Mouse (Mus musculus): ENCODE results near the gene Igflr1. TPM values are rescaled to one million over a fixed set of nuclear protein-coding genes. Genes with fewer than 3 reads are reported as not detected.
A peak's percentile ranks its signal among the peaks of the same experiment; 100 is the strongest.

The Igflr1 gene
- polyA plus RNA-seq, 1 experiment from 2014 or later: 2.8 TPM

GRCm38 (mm10) chr7:30589435-30590301, 24.4 kb downstream of the Igflr1 start:
- Histone ChIP-seq H3K4me1 (ENCODE audit: control insufficient read depth, insufficient read depth, low read length) (peaks cover 13% of the 10 kb centered on the region), H3K9me3 (ENCODE audit: control insufficient read depth, low read length) (no peaks in the 10 kb centered on the region), H3K36me3 (ENCODE audit: control insufficient read depth, insufficient read depth, low read length) (peaks cover 19% of the 10 kb centered on the region), H3K4me3 (ENCODE audit: low read depth, low read length) (peak overlapping the region; percentile 93), H3K27ac (ENCODE audit: low read depth, low read length) (peak overlapping the region; percentile 92), H3K27me3 (ENCODE audit: control insufficient read depth, insufficient read depth, low read length) (peaks cover 3% of the 10 kb centered on the region; the same call in 1 of the 2 replicates), H3K4me2 (ENCODE audit: low read depth, low read length) (peak overlapping the region; percentile 97), H3K9ac (replicated peaks; ENCODE audit: low read depth, low read length) (peak overlapping the region; percentile 96)
- 28% methylated on average over 40 of the region's 40 CpGs for WGBS
- peak; percentile 72 for ATAC-seq (ENCODE audit: low read depth)

- H3K4me3 ChIP-seq (ENCODE audit: low read depth, low read length): no peak overlapping the region
- no peak for ATAC-seq (ENCODE audit: low read depth)
- no peak overlapping the region for H3K27ac ChIP-seq (ENCODE audit: low read depth, low read length)
- H3K4me2 ChIP-seq (ENCODE audit: low read depth, low read length): no peak overlapping the region
- H3K9ac ChIP-seq (replicated peaks; ENCODE audit: low read depth, low read length): no peak overlapping the region
- peaks cover 3% of the 10 kb centered on the region; the same call in 1 of the 2 replicates for H3K27me3 ChIP-seq (ENCODE audit: control insufficient read depth, insufficient read depth, low read length)
- peaks cover 6% of the 10 kb centered on the region; the same call in 1 of the 2 replicates for H3K36me3 ChIP-seq (ENCODE audit: control insufficient read depth, insufficient read depth, low read length)
- H3K4me1 ChIP-seq (ENCODE audit: control insufficient read depth, insufficient read depth, low read length): peaks cover 13% of the 10 kb centered on the region
- 92% methylated on average over 9 of the region's 9 CpGs for WGBS
- H3K9me3 ChIP-seq (ENCODE audit: control insufficient read depth, low read length): no peaks in the 10 kb centered on the region
These were observed 25.8 kb downstream of the Igflr1 start for GRCm38 (mm10) chr7:30590927-30591604.

DNA sequence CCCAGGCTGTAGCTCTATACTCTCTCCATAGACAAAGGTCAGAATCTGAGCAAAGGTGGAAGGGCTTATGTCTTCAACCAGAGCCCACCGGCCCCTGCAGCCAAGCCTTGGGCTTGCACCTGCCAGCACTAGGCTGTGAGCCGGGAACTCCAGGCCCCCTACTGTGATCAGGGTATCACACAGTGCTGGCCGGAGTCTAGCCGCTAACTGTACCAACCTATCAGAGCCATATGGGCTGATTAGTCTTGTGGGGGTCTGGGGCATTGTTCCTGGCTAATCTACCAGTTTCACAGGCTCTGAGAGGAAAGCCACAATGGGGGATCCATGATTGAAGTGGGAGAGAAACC, 26.4 kb downstream of the Igflr1 start:
- Histone ChIP-seq H3K9ac (replicated peaks; ENCODE audit: low read depth, low read length) (no peak overlapping the region), H3K9me3 (ENCODE audit: control insufficient read depth, low read length) (no peaks in the 10 kb centered on the region), H3K4me1 (ENCODE audit: control insufficient read depth, insufficient read depth, low read length) (peaks cover 11% of the 10 kb centered on the region), H3K4me3 (ENCODE audit: low read depth, low read length) (no peak overlapping the region), H3K4me2 (ENCODE audit: low read depth, low read length) (no peak overlapping the region), H3K27ac (ENCODE audit: low read depth, low read length) (no peak overlapping the region), H3K27me3 (ENCODE audit: control insufficient read depth, insufficient read depth, low read length) (peaks cover 3% of the 10 kb centered on the region; the same call in 1 of the 2 replicates), H3K36me3 (ENCODE audit: control insufficient read depth, insufficient read depth, low read length) (0 out of 2 replicates have a peak, but pooled peaks cover 2% of the 10 kb centered on the region)
- no peak for ATAC-seq (ENCODE audit: low read depth)
- WGBS: 35% methylated on average over 4 of the region's 4 CpGs

GRCm38 (mm10) chr7:30592772-30593423, 27.7 kb downstream of the Igflr1 start:
- Histone ChIP-seq H3K4me3 (ENCODE audit: low read depth, low read length) (no peak overlapping the region), H3K9me3 (ENCODE audit: control insufficient read depth, low read length) (no peaks in the 10 kb centered on the region), H3K27ac (ENCODE audit: low read depth, low read length) (no peak overlapping the region), H3K4me2 (ENCODE audit: low read depth, low read length) (no peak overlapping the region), H3K4me1 (ENCODE audit: control insufficient read depth, insufficient read depth, low read length) (no peaks in the 10 kb centered on the region), H3K36me3 (ENCODE audit: control insufficient read depth, insufficient read depth, low read length) (no peaks in the 10 kb centered on the region), H3K9ac (replicated peaks; ENCODE audit: low read depth, low read length) (no peak overlapping the region), H3K27me3 (ENCODE audit: control insufficient read depth, insufficient read depth, low read length) (peaks cover 3% of the 10 kb centered on the region; the same call in 1 of the 2 replicates)
- no peak for ATAC-seq (ENCODE audit: low read depth)
- 58% methylated on average over 5 of the region's 5 CpGs for WGBS

GRCm38 (mm10) chr7:30593579-30594509, 28.6 kb downstream of the Igflr1 start:
- H3K27ac ChIP-seq (ENCODE audit: low read depth, low read length): no peak overlapping the region
- no peak overlapping the region for H3K4me3 ChIP-seq (ENCODE audit: low read depth, low read length)
- H3K36me3 ChIP-seq (ENCODE audit: control insufficient read depth, insufficient read depth, low read length): no peaks in the 10 kb centered on the region
- no peaks in the 10 kb centered on the region for H3K27me3 ChIP-seq (ENCODE audit: control insufficient read depth, insufficient read depth, low read length)
- H3K9me3 ChIP-seq (ENCODE audit: control insufficient read depth, low read length): no peaks in the 10 kb centered on the region
- no peak for ATAC-seq (ENCODE audit: low read depth)
- no peak overlapping the region for H3K9ac ChIP-seq (replicated peaks; ENCODE audit: low read depth, low read length)
- H3K4me1 ChIP-seq (ENCODE audit: control insufficient read depth, insufficient read depth, low read length): no peaks in the 10 kb centered on the region
- 71% methylated on average over 10 of the region's 10 CpGs for WGBS
- H3K4me2 ChIP-seq (ENCODE audit: low read depth, low read length): no peak overlapping the region

DNA sequence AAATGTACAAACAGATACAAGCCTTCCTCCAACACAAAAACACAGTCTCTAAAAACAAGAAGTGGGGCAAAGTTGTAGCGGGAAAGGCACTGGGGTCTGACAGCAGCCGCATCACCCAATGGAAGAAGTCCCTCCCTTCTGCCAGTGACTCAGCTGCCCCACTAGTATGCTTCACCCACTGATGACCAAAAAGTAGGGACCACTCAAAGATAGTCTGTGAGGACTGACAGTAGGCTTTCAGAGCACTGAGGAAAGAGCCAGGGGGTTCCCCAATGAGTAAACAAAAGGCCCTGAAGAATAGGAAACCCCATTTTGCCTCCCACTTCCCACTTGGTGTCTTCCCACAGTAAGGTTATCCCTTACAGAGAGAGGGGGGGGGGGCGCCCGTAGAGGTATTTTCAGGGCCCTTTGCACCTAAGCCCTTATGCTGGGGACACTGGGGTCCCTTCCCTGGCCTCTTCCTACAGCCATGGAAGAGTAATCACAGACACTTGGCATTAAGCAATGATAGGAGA, 29.3 kb downstream of the Igflr1 start:
- no peaks in the 10 kb centered on the region for H3K9me3 ChIP-seq (ENCODE audit: control insufficient read depth, low read length)
- no peak overlapping the region for H3K27ac ChIP-seq (ENCODE audit: low read depth, low read length)
- H3K27me3 ChIP-seq (ENCODE audit: control insufficient read depth, insufficient read depth, low read length): no peaks in the 10 kb centered on the region
- no peak overlapping the region for H3K4me3 ChIP-seq (ENCODE audit: low read depth, low read length)
- no peaks in the 10 kb centered on the region for H3K36me3 ChIP-seq (ENCODE audit: control insufficient read depth, insufficient read depth, low read length)
- 67% methylated on average over 4 of the region's 4 CpGs for WGBS
- no peak overlapping the region for H3K4me2 ChIP-seq (ENCODE audit: low read depth, low read length)
- no peaks in the 10 kb centered on the region for H3K4me1 ChIP-seq (ENCODE audit: control insufficient read depth, insufficient read depth, low read length)
- ATAC-seq (ENCODE audit: low read depth): no peak
- H3K9ac ChIP-seq (replicated peaks; ENCODE audit: low read depth, low read length): no peak overlapping the region

DNA sequence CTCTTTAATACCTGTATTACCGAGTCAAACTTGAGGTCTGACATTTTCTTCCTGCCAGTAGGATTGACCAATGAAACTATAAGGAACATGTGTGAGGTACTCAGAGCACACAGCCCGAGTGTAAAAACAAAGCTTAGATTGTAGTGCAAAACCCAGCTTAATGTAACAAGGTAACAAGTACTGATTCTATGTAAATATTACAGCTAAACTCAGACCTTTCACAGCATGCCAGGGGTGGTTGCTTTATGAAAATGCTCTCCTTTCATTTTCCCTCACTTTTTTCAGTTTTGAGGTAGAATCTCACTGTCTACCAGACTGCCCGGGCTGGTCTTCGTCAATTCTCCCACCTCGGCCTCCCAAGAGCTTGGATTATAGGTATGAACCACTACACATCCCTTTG, 30.9 kb downstream of the Igflr1 start:
- WGBS: 92% methylated on average over 5 of the region's 5 CpGs

DNA sequence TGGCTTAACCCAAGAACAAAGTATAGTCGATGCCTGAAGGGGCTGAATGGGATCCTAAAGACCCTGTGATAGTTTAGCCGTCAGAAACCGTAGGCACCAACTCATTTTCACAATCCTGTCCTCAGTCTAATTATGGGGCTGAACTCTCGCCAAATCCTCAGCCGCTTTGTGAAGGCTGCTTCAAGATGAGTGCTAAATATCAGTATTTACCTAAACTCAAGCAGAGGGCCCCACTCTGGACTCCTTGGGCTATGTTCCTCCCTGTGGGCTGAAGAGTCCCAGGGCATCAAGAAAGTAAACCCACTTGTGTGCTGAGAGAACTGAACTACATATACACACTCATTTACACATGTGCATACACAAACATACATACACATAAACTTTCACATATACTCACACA, 31.6 kb downstream of the Igflr1 start:
- Histone ChIP-seq H3K27me3 (ENCODE audit: control insufficient read depth, insufficient read depth, low read length) (no peaks in the 10 kb centered on the region), H3K9me3 (ENCODE audit: control insufficient read depth, low read length) (no peaks in the 10 kb centered on the region), H3K4me1 (ENCODE audit: control insufficient read depth, insufficient read depth, low read length) (0 out of 2 replicates have a peak, but pooled peaks cover 3% of the 10 kb centered on the region), H3K36me3 (ENCODE audit: control insufficient read depth, insufficient read depth, low read length) (no peaks in the 10 kb centered on the region), H3K4me3 (ENCODE audit: low read depth, low read length) (no peak overlapping the region), H3K4me2 (ENCODE audit: low read depth, low read length) (no peak overlapping the region), H3K27ac (ENCODE audit: low read depth, low read length) (no peak overlapping the region), H3K9ac (replicated peaks; ENCODE audit: low read depth, low read length) (no peak overlapping the region)
- no peak for ATAC-seq (ENCODE audit: low read depth)
- 86% methylated on average over 5 of the region's 5 CpGs for WGBS

More for the DNA sequence above, 30.9 kb downstream of the Igflr1 start:
- ATAC-seq (ENCODE audit: low read depth): no peak
- Histone ChIP-seq H3K27me3 (ENCODE audit: control insufficient read depth, insufficient read depth, low read length) (no peaks in the 10 kb centered on the region), H3K4me3 (ENCODE audit: low read depth, low read length) (no peak overlapping the region), H3K9ac (replicated peaks; ENCODE audit: low read depth, low read length) (no peak overlapping the region), H3K4me2 (ENCODE audit: low read depth, low read length) (no peak overlapping the region), H3K4me1 (ENCODE audit: control insufficient read depth, insufficient read depth, low read length) (0 out of 2 replicates have a peak, but pooled peaks cover 3% of the 10 kb centered on the region), H3K9me3 (ENCODE audit: control insufficient read depth, low read length) (no peaks in the 10 kb centered on the region), H3K27ac (ENCODE audit: low read depth, low read length) (no peak overlapping the region), H3K36me3 (ENCODE audit: control insufficient read depth, insufficient read depth, low read length) (no peaks in the 10 kb centered on the region)
